Mouse (Mus musculus) lung, adult 18-20 months (tissue): Measurements from ENCODE around the gene Dock9.
"Not testable (repeated sequence)": the region's sequence is repeated elsewhere in the genome, so short reads cannot be mapped to it uniquely, and the experiment has no call there.

Experiments used
- DNase-seq, 2 experiments: peaks; one replicate each; pipeline ENCODE4 v3.0.0; 2022; ENCODE audit warnings: mixed read lengths in 2 of 2

Gene Dock9

GRCm38 (mm10) chr14:121659061-121659824, 138.4 kb downstream of the Dock9 start:
- peak in 1 of 2 experiments; percentile 33 for DNase-seq

GRCm38 (mm10) chr14:121658537-121658936, 139.1 kb downstream of the Dock9 start:
- DNase-seq, result no peak

- no peak for DNase-seq
Observed at GRCm38 (mm10) chr14:121657633-121658032, 140.0 kb downstream of the Dock9 start.

- no peak for DNase-seq
Observed at GRCm38 (mm10) chr14:121656912-121657311, 140.7 kb downstream of the Dock9 start.

GRCm38 (mm10) chr14:121654977-121655376, 142.7 kb downstream of the Dock9 start:
- no peak for DNase-seq

GRCm38 (mm10) chr14:121654416-121654967, 143.1 kb downstream of the Dock9 start:
- DNase-seq, result no peak

GRCm38 (mm10) chr14:121653717-121654116, 143.9 kb downstream of the Dock9 start:
- DNase-seq, result no peak

- DNase-seq, result no peak
Observed at GRCm38 (mm10) chr14:121653241-121653640, 144.4 kb downstream of the Dock9 start.

- peak; percentile 31 to 48 for DNase-seq
Observed at GRCm38 (mm10) chr14:121648581-121649060, 149.0 kb downstream of the Dock9 start.

GRCm38 (mm10) chr14:121647693-121648092, 149.9 kb downstream of the Dock9 start:
- DNase-seq, result no peak

- no peak for DNase-seq
Observed at GRCm38 (mm10) chr14:121646617-121647016, 151.0 kb downstream of the Dock9 start.

GRCm38 (mm10) chr14:121644302-121644701, 153.3 kb downstream of the Dock9 start:
- no peak for DNase-seq

- DNase-seq, result no peak
Observed at GRCm38 (mm10) chr14:121641271-121641670, 156.4 kb downstream of the Dock9 start.

- DNase-seq, result peak in 1 of 2 experiments; percentile 50
Observed at GRCm38 (mm10) chr14:121636935-121637510, 160.6 kb downstream of the Dock9 start.

GRCm38 (mm10) chr14:121634736-121635430, 162.8 kb downstream of the Dock9 start:
- no peak for DNase-seq

GRCm38 (mm10) chr14:121634093-121634735, 163.4 kb downstream of the Dock9 start:
- no peak for DNase-seq

GRCm38 (mm10) chr14:121631934-121632333, 165.7 kb downstream of the Dock9 start:
- no peak for DNase-seq

- DNase-seq, result no peak
Observed at GRCm38 (mm10) chr14:121626741-121627140, 170.9 kb downstream of the Dock9 start.

GRCm38 (mm10) chr14:121623996-121624542, 173.6 kb downstream of the Dock9 start:
- not testable (repeated sequence) for DNase-seq

GRCm38 (mm10) chr14:121621806-121622205, 175.8 kb downstream of the Dock9 start:
- no peak for DNase-seq

- DNase-seq, result no peak
Observed at GRCm38 (mm10) chr14:121620567-121620966, 177.1 kb downstream of the Dock9 start.

- no peak for DNase-seq
Observed at GRCm38 (mm10) chr14:121620157-121620556, 177.5 kb downstream of the Dock9 start.
